Mouse (Mus musculus) embryo, embryonic 10.5 days (tissue): ENCODE results near the gene Ino80d.

Experiments
- DNase-seq: peaks from one replicate; pipeline ENCODE4 v3.0.0-alpha.2; 2015; ENCODE audit warnings: low spot score

The Ino80d gene

DNA sequence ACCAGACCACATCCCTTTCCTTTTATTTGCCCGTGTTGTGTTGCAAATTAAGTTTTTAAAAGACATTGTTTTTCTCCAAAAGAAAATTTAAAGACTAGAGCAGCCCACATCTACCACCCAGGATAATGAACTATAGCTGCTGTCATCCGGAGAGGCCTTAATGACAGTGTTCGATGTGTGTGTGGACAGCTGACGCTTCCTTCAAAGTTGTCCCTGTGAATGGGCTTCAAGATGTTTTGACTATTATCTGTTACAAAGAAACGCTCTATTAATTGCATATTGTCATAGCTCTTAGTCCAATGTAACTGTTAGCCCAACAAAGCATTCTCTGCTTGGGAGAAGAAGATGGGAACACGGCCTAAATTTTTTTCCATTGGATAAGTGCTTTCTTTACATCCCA lies 200.0 kb downstream of the Ino80d start:
- no peak for DNase-seq

DNA sequence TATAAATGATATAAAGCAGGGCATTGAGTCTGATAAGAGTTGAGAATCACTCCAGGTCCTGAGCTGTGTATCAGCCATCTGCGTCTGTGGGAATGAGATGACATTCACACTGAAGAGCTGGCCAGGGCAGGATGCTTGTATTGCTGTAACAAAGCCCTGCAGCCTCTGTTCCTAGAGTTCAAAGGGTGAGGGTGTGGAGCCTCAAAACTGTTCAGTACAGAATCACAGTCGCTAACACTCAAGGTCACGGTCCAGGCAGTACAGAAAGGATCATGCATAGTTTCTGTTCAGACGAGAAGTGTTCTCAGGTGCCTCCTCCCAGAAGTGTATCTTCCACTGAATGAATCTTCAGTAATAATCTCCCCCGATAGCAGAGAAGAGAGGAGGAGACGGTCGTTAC lies 203.0 kb downstream of the Ino80d start:
- no peak for DNase-seq

DNA sequence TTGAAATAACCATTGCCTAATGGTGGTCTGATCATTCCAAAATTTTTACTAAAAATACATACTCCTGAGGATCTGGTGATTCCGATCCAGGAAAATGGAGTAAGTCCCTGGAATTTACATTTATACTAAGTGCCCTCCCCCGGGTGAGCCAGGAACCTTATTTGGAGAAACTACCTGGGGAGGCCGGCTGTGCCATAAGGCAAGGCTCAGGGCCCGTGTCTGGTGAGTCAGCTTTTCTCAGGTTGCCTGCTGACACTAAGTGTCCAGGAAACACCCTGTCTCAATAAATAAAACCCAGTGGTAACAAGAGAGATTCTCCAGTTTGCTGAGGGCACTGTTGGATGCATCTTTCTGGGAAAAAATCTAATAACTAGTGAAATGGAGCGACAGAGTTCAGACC lies 205.3 kb downstream of the Ino80d start:
- no peak for DNase-seq

DNA sequence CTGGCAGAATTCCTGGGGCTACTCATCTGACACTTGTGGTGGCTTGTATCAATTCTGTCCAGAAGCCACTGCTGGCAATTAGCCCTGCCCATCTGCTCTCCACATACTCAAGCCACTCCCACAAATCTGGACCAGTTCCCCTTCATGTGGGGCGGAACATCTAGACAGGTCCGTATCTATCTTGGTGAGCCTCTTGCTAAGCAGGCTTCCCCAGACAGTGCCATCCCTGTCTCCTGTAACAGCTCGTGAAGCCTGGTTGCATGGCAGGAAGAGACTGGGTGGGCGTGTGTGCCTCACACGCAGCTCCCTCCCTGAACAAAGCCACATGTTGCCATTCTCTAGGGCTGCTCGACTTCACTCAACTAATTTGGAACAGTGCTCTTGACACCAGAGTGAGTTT lies 206.0 kb downstream of the Ino80d start:
- no peak for DNase-seq
